Mouse (Mus musculus) cerebellum, adult 2 months (tissue): ENCODE results near the gene Cnot6.

Source experiments
- CTCF ChIP-seq: fragments of 200-500 bp; IDR thresholded peaks from 2 replicates; pipeline ENCODE4 v1.5.1; 2011; ENCODE audit warnings: low read depth, mild to moderate bottlenecking, control low read depth, low read length, moderate library complexity, borderline replicate concordance; ENCODE audit not compliant: insufficient read depth
- POLR2A ChIP-seq: fragments of 200-500 bp; IDR thresholded peaks from 2 replicates; pipeline ENCODE4 v1.6.1; 2011; ENCODE audit warnings: low read length, control low read depth, borderline replicate concordance; ENCODE audit not compliant: insufficient read depth

DNA sequence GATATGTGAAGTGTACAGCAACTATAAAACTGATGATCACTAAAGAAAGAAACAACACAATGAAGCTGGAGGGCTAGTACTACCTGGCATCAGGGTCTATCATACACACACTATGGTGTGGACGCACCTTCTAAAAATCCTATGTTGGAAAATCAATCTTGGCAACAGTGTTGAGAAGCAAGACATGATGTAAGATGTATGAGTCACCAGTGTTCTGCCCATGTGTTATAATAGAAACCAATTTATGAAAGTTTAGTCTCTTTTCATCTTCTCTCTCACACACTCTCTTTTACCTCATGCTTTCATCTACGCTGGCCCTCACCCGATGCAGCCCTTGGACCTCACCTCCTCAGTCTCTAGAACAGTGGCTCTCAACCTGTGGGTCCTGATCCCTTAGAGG is 17.5 kb downstream of the Cnot6 start:
- TF ChIP-seq CTCF (no peak), POLR2A (no peak)
